Mouse (Mus musculus) E14TG2a.4 (cell line): ENCODE data around the gene Angpt4.
A peak's percentile ranks its signal among the peaks of the same experiment; 100 is the strongest.

Experiments
- H3K27me3 ChIP-seq: 2 replicates; pipeline ENCODE4 v1.6.1; 2014; ENCODE audit warnings: low read length, control low read depth; ENCODE audit not compliant: insufficient read depth
- H3K36me3 ChIP-seq: 2 replicates; pipeline ENCODE4 v1.6.1; 2014; ENCODE audit warnings: low read length, control low read depth; ENCODE audit not compliant: insufficient read depth
- H3K4me1 ChIP-seq: replicated peaks from 2 replicates; pipeline ENCODE4 v1.6.1; 2014; ENCODE audit warnings: low read depth, low read length, control low read depth
- H3K4me3 ChIP-seq: replicated peaks from 2 replicates; pipeline ENCODE4 v1.5.1; 2014; ENCODE audit warnings: mild to moderate bottlenecking, low read length
- H3K9me3 ChIP-seq: 2 replicates; pipeline ENCODE4 v1.6.1; 2014; ENCODE audit warnings: low read length, control low read depth
- CTCF ChIP-seq: conservative IDR thresholded peaks from 2 replicates; pipeline ENCODE4 v1.5.1; 2014; ENCODE audit warnings: low read length
- NANOG ChIP-seq: IDR thresholded peaks from 2 replicates; pipeline ENCODE4 v1.6.1; 2014; ENCODE audit warnings: borderline replicate concordance, low read length, mixed read lengths
- POU5F1 ChIP-seq: IDR thresholded peaks from 2 replicates; pipeline ENCODE4 v1.6.1; 2014; ENCODE audit warnings: low read length, borderline replicate concordance

The Angpt4 gene

GRCm38 (mm10) chr2:151969396-151969795 is 58.4 kb downstream of the Angpt4 start:
- Histone ChIP-seq H3K36me3 (peaks cover 35% of the 10 kb centered on the region), H3K27me3 (peaks cover 57% of the 10 kb centered on the region), H3K4me1 (peaks cover 72% of the 10 kb centered on the region), H3K4me3 (peak overlapping the region; percentile 75; the same call in 1 of the 2 replicates), H3K9me3 (no peaks in the 10 kb centered on the region)
- TF ChIP-seq NANOG (no peak), POU5F1 (no peak), CTCF (no peak)

- no peak for TF ChIP-seq CTCF
- TF ChIP-seq POU5F1 = no peak
- no peak for TF ChIP-seq NANOG
- H3K36me3 ChIP-seq = peaks cover 35% of the 10 kb centered on the region
Observed at GRCm38 (mm10) chr2:151970191-151971172, 59.5 kb downstream of the Angpt4 start.

GRCm38 (mm10) chr2:151971748-151972147 is 60.7 kb downstream of the Angpt4 start:
- H3K27me3 ChIP-seq = peaks cover 70% of the 10 kb centered on the region
- peaks cover 77% of the 10 kb centered on the region for H3K4me1 ChIP-seq
- peaks cover 38% of the 10 kb centered on the region for H3K36me3 ChIP-seq
- no peaks in the 10 kb centered on the region for H3K9me3 ChIP-seq
- TF ChIP-seq POU5F1 = no peak
- no peak for TF ChIP-seq CTCF
- no peak for TF ChIP-seq NANOG
- H3K4me3 ChIP-seq = no peak overlapping the region

More at GRCm38 (mm10) chr2:151970191-151971172, 59.5 kb downstream of the Angpt4 start:
- H3K27me3 ChIP-seq = peaks cover 67% of the 10 kb centered on the region
- H3K4me3 ChIP-seq = peak overlapping the region; percentile 75
- peaks cover 70% of the 10 kb centered on the region for H3K4me1 ChIP-seq
- no peaks in the 10 kb centered on the region for H3K9me3 ChIP-seq

GRCm38 (mm10) chr2:151972880-151973594 is 62.0 kb downstream of the Angpt4 start:
- TF ChIP-seq NANOG = no peak
- no peak for TF ChIP-seq POU5F1
- no peak for TF ChIP-seq CTCF
- no peaks in the 10 kb centered on the region for H3K9me3 ChIP-seq
- peaks cover 29% of the 10 kb centered on the region for H3K36me3 ChIP-seq
- H3K4me3 ChIP-seq = peak overlapping the region; percentile 75
- H3K4me1 ChIP-seq = peaks cover 81% of the 10 kb centered on the region
- H3K27me3 ChIP-seq = peaks cover 70% of the 10 kb centered on the region

- Histone ChIP-seq H3K27me3 (peaks cover 65% of the 10 kb centered on the region), H3K4me3 (peak overlapping the region; percentile 75), H3K9me3 (no peaks in the 10 kb centered on the region), H3K4me1 (peaks cover 83% of the 10 kb centered on the region), H3K36me3 (peaks cover 21% of the 10 kb centered on the region)
- TF ChIP-seq CTCF = 0 out of 2 replicates have a peak, but pooled peaks have one; percentile 3
- TF ChIP-seq POU5F1 = no peak
Observed at GRCm38 (mm10) chr2:151973595-151974562, 62.9 kb downstream of the Angpt4 start.

- H3K9me3 ChIP-seq = no peaks in the 10 kb centered on the region
- TF ChIP-seq CTCF (peak; percentile 25), NANOG (no peak), POU5F1 (no peak)
- peaks cover 51% of the 10 kb centered on the region for H3K27me3 ChIP-seq
- H3K4me1 ChIP-seq = peaks cover 84% of the 10 kb centered on the region
- peaks cover 7% of the 10 kb centered on the region for H3K36me3 ChIP-seq
- no peak overlapping the region for H3K4me3 ChIP-seq
Observed at GRCm38 (mm10) chr2:151975295-151975694, 64.3 kb downstream of the Angpt4 start.

GRCm38 (mm10) chr2:151976067-151976466 is 65.1 kb downstream of the Angpt4 start:
- Histone ChIP-seq H3K4me1 (peaks cover 83% of the 10 kb centered on the region), H3K9me3 (no peaks in the 10 kb centered on the region), H3K4me3 (no peak overlapping the region), H3K36me3 (peaks cover 6% of the 10 kb centered on the region; the same call in 1 of the 2 replicates), H3K27me3 (peaks cover 48% of the 10 kb centered on the region)
- TF ChIP-seq CTCF (no peak), NANOG (no peak), POU5F1 (no peak)
